Mouse (Mus musculus): Measurements from ENCODE around the gene Rad21l.

Rad21l gene

GRCm38 (mm10) chr2:151668433-151668832 is at the start of gene Rad21l:
TSS of gene Rad21l (minus strand) at chr2:151668533.
- no peak for DNase-seq (ENCODE audit: low spot score in 2 of 2)

GRCm38 (mm10) chr2:151716318-151717055 is 48.2 kb upstream of the Rad21l start:
- no peak for DNase-seq (ENCODE audit: low spot score in 2 of 2)

- peak in 1 of 2 experiments; percentile 55 for DNase-seq (ENCODE audit: low spot score in 2 of 2)
Observed at GRCm38 (mm10) chr2:151715526-151715925, 47.2 kb upstream of the Rad21l start.

DNA sequence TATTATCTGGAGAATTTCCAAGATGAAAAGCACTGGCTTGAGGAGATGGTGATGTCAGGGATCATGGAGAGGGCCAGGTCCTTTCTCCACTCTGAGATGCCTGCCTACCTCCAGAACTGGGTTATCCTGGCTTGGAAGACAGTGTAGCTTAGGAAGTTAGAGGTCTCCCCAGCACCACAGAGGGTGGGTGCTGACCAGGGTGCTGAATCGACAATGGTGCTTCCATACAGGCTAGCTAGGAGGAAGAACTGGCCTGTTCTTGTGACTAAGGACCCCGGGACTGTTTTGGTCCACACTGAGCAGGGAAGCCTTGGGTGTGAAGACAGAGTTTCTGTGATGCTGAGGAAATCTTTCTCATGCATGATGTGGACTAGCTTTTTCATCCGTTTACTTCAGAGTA is 44.3 kb upstream of the Rad21l start:
- DNase-seq (ENCODE audit: low spot score in 2 of 2), result no peak

- DNase-seq (ENCODE audit: low spot score in 2 of 2), result no peak
Observed at GRCm38 (mm10) chr2:151702851-151703190, 34.5 kb upstream of the Rad21l start.

DNA sequence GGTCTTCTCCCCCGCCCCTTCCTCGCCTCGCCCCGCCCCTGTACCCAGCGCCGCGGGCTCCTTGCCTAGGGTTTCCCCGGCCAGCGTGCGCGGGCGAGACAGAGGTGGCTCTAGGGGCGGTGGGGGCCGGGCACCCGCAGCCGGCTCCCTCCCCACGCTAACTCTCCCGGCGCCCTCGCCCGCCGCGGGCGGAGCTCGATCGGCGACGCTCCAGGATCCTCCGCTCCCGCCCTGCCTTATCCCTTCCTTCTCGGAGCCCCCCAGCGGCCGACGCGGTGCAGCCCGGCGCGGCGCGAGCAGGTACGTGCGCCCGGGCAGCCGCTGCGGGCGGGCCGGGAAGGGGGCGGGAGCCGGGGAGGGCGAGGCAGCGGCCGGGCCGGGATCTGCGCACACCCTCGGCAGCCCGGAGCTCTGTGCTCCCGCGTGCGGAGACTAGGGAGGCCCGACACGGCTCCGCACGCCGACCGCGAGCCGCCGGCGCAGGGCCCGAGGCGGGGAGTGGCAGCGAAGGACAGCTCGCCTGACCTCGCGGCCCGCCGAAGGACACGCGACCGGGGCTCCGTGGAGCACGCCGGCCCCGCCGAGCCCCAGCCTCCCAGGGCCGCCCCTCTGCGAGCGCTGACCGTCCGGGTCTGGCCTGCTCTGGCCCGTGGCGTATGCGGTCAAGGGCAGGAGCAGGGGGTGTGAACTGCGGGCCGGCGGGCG is 34.0 kb upstream of the Rad21l start:
- DNase-seq (ENCODE audit: low spot score in 2 of 2), result peak in 1 of 2 experiments; percentile 41

GRCm38 (mm10) chr2:151701231-151702145 is 33.2 kb upstream of the Rad21l start, which contains the start of gene Tmem74b:
TSS of gene Tmem74b (plus strand) at chr2:151702008.
- no peak for DNase-seq (ENCODE audit: low spot score in 2 of 2)

- DNase-seq (ENCODE audit: low spot score in 2 of 2), result no peak
Observed at GRCm38 (mm10) chr2:151682976-151683375, 14.6 kb upstream of the Rad21l start.

DNA sequence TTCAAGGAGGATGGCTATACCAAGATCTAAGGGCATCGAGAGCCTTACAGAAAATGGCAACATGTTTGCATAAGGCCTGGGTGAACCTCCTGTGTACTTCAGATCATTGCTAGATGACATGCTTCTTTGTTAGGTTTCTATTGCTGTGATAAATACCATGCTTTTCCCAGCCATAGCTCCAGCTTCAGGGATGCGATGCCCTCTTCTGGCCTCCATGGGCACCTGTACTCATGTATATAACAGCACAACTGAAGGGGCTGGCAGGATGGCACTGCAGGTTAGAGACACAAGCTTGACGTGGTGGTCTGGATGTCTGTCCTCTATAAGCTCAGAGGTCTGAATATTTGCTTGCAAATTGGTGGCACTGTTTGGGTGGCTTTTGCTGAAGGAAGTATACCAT is 14.0 kb upstream of the Rad21l start:
- peak in 1 of 2 experiments; percentile 36 for DNase-seq (ENCODE audit: low spot score in 2 of 2)

GRCm38 (mm10) chr2:151676234-151676633 is 7.9 kb upstream of the Rad21l start:
- DNase-seq (ENCODE audit: low spot score in 2 of 2), result no peak

GRCm38 (mm10) chr2:151670968-151671329 is 2.6 kb upstream of the Rad21l start:
- DNase-seq (ENCODE audit: low spot score in 2 of 2), result no peak

GRCm38 (mm10) chr2:151670026-151670967 is 2.0 kb upstream of the Rad21l start:
- DNase-seq (ENCODE audit: low spot score in 2 of 2), result no peak

- DNase-seq (ENCODE audit: low spot score in 2 of 2), result no peak
Observed at GRCm38 (mm10) chr2:151652053-151652452, 16.3 kb downstream of the Rad21l start.

DNA sequence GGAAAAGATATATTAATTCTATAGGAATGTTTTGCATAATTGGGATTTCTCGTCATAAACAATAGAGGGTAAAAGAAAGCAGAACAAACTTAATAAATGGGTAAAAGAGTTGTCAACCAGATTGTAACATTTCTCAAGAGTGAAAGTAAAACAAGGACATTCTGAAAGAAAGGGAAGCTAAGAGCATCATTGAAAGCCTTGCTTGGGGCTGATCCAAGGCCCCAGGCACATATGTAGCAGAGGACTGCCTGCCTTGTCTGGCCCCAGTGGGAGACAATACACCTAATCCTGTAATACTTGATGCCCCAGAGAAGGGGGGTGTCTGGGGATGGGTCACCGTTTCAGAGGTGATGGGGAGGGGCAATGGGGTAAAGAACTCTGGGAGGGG is 32.3 kb downstream of the Rad21l start:
- no peak for DNase-seq (ENCODE audit: low spot score in 2 of 2)

DNA sequence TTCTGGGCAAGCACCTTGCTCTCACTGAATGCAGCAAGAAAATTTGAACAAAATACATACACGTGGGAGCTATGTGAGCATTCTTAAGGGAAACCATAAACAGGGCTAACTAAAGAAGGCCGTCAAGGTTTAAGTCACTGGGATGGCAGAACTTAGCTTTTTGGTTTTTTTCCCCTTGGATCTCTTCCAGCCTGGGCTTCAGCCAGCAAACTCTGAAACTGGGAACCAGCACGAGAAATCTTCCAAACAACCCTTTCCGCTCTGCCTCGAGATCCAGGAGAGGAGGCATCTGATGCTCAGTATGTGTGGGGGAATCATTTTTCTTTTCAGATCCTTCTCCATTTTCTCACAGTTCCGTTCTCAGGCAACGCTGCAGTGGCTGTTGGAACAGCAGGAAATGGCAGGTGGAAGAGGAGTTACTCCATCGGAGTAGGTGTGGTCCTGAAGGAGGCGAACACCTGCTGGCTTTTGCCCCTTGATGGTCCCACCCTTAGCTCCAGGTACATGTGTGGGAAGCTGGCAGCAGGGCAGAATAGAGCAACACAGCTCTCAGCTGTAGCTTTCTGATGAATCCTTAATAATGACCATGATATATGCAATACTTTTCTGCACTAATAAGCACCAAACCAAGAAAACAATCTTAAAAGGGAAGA is 32.8 kb downstream of the Rad21l start:
- peak in 1 of 2 experiments; percentile 26 for DNase-seq (ENCODE audit: low spot score in 2 of 2)

- DNase-seq (ENCODE audit: low spot score in 2 of 2), result peak in 1 of 2 experiments; percentile 21
Observed at GRCm38 (mm10) chr2:151634903-151635302, 33.4 kb downstream of the Rad21l start.

DNA sequence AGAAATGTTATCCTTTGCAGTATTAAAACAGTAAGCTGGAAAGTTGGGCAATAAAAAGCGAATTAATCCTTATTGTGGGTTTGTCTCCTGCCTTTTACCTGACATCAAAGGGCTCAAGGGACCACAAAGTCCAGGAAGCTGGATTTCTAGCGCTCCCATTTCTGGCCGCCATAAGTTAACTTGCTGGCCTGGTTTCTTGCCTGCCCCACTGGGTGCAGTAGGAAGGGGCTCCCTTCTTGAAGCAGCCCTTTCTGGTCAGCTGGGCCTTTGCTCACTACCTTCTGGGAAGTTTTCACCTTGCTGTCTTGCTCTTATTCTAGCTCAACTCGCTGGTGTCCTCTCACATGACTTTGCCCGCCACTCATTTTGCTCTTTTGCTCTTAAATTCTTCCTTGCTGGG is 35.4 kb downstream of the Rad21l start:
- DNase-seq (ENCODE audit: low spot score in 2 of 2), result no peak

- DNase-seq (ENCODE audit: low spot score in 2 of 2), result peak; percentile 71 to 84
Observed at GRCm38 (mm10) chr2:151632159-151632814, 36.0 kb downstream of the Rad21l start, which contains the start of gene Snph. TSS of gene Snph (minus strand) at chr2:151632593.

DNA sequence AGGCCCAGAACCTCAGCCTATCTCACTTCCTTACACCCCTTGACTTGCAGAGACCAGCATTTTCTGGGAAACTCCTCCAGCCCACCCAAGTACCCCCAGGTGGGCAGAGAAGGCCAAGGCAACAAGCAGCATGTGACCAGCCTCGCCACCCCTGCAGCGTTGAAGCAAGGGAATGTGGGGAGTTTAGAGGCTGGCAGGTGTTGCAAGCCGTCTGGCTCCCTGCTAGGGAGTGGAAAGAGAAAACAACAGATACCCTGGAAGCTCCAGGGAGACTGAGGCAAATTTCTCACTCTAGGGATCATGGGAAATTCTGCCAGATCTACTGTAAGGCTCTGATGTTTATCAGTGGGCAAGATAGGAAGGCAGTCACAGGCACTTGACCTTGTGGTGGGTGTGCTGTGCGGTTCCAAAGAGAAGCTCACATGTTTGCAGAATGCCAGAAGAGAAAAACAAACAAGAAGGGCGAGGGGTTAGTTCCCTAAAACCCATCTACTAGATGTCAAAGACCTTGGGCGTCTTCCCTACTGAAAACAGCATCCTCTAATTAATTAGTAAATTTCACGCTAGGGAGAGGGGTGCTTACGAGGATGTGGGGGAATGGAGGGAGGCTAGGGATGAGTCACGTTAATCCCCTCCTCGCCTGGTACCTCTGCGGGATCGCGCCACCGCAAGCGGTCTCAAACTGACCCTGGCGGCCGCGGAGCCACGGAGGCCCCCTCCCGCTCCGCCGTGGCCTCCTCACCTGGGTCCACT is 36.8 kb downstream of the Rad21l start:
- peak in 1 of 2 experiments; percentile 45 for DNase-seq (ENCODE audit: low spot score in 2 of 2)

All from left cerebral cortex, adult 9 months (tissue).